Mouse (Mus musculus) CH12.LX (cell line): Measurements from ENCODE around the gene Bcor. TPM values are rescaled to one million over a fixed set of nuclear protein-coding genes. Genes with fewer than 3 reads are reported as not detected.

Source experiments
- DNase-seq: peaks from one replicate; pipeline ENCODE4 v3.0.0-alpha.2; 2013; ENCODE audit errors: extremely low read depth
- H3K27ac ChIP-seq: 2 replicates; pipeline ENCODE4 v1.5.1; 2012; ENCODE audit warnings: low read depth, mild to moderate bottlenecking, control low read depth, moderate library complexity; ENCODE audit not compliant: insufficient read depth
- H3K27me3 ChIP-seq: replicated peaks from 2 replicates; pipeline ENCODE3; 2012; ENCODE audit warnings: inconsistent platforms
- H3K36me3 ChIP-seq, 2 experiments: replicated peaks in 1 of 2; 2 replicates each; pipeline versions ENCODE3 to v1.6.1; 2012; ENCODE audit warnings: inconsistent platforms in 1 of 2, low read length in 1 of 2, mild to moderate bottlenecking in 1 of 2, mixed read lengths in 1 of 2, moderate library complexity in 1 of 2; ENCODE audit not compliant: control insufficient read depth in 1 of 2, insufficient read depth in 1 of 2
- H3K4me1 ChIP-seq, 2 experiments: 2 replicates each; pipeline ENCODE4 v1.6.1; 2012; ENCODE audit warnings: inconsistent platforms in 1 of 2, moderate library complexity in 1 of 2; ENCODE audit not compliant: insufficient read depth in 2 of 2, control insufficient read depth in 1 of 2
- H3K4me2 ChIP-seq: 2 replicates; pipeline ENCODE4 v1.6.1; 2012; ENCODE audit warnings: low read depth, mild to moderate bottlenecking, control low read depth; ENCODE audit not compliant: poor library complexity, insufficient read depth, severe bottlenecking
- H3K4me3 ChIP-seq, 3 experiments: fragments of 150-350 bp in 1 of 3; sonication (generic) in 1 of 3; replicated peaks in 1 of 3; 2 replicates each; pipeline versions ENCODE3 to v1.5.1; 2011 to 2012; ENCODE audit warnings: low read depth in 2 of 3, low read length in 2 of 3, mild to moderate bottlenecking in 2 of 3, moderate library complexity in 2 of 3, control low read depth in 1 of 3, improper control_type of control experiment in 1 of 3, inconsistent platforms in 1 of 3, mixed read lengths in 1 of 3; ENCODE audit not compliant: poor library complexity in 1 of 3
- H3K79me2 ChIP-seq: replicated peaks from 2 replicates; pipeline ENCODE4 v1.6.1; 2012; ENCODE audit warnings: mild to moderate bottlenecking, moderate library complexity; ENCODE audit not compliant: control insufficient read depth, poor library complexity, insufficient read depth, severe bottlenecking; ENCODE audit errors: extremely low read depth
- H3K9ac ChIP-seq: 2 replicates; pipeline ENCODE4 v1.6.1; 2012; ENCODE audit warnings: low read depth, mild to moderate bottlenecking, control low read depth, moderate library complexity; ENCODE audit not compliant: insufficient read depth
- H3K9me3 ChIP-seq: replicated peaks from 2 replicates; pipeline ENCODE3; 2012; ENCODE audit warnings: low read length, inconsistent platforms, mixed read lengths
- BHLHE40 ChIP-seq: IDR thresholded peaks from 2 replicates; pipeline ENCODE4 v1.6.1; 2011; ENCODE audit warnings: mild to moderate bottlenecking, low read depth, low read length, improper control_type of control experiment
- CHD1 ChIP-seq: IDR thresholded peaks from 2 replicates; pipeline ENCODE4 v1.6.1; 2012; ENCODE audit warnings: low read depth, low read length, improper control_type of control experiment, inconsistent platforms
- CHD2 ChIP-seq: IDR thresholded peaks from 2 replicates; pipeline ENCODE4 v1.6.1; 2011; ENCODE audit warnings: low read length, improper control_type of control experiment
- EP300 ChIP-seq: IDR thresholded peaks from 2 replicates; pipeline ENCODE4 v1.6.1; 2011; ENCODE audit warnings: low read length, improper control_type of control experiment
- ETS1 ChIP-seq: conservative IDR thresholded peaks from 2 replicates; pipeline ENCODE4 v1.6.1; 2012; ENCODE audit warnings: low read depth, mild to moderate bottlenecking, inconsistent platforms, low read length, improper control_type of control experiment, moderate library complexity
- GABPA ChIP-seq: IDR thresholded peaks from 2 replicates; pipeline ENCODE4 v1.6.1; 2012; ENCODE audit warnings: low read depth, low read length, improper control_type of control experiment, inconsistent platforms; ENCODE audit not compliant: insufficient replicate concordance
- IRF4 ChIP-seq: IDR thresholded peaks from 2 replicates; pipeline ENCODE4 v1.6.1; 2014; ENCODE audit warnings: low read depth, mild to moderate bottlenecking, inconsistent platforms, low read length, improper control_type of control experiment
- KAT2A ChIP-seq: IDR thresholded peaks from 2 replicates; pipeline ENCODE4 v1.6.1; 2012; ENCODE audit warnings: low read length, improper control_type of control experiment, inconsistent platforms; ENCODE audit not compliant: insufficient replicate concordance
- MAFK ChIP-seq: IDR thresholded peaks from 2 replicates; pipeline ENCODE4 v1.6.1; 2011; ENCODE audit warnings: low read length, improper control_type of control experiment; ENCODE audit not compliant: insufficient replicate concordance
- MAX ChIP-seq: IDR thresholded peaks from 2 replicates; pipeline ENCODE4 v1.6.1; 2011; ENCODE audit warnings: low read length, improper control_type of control experiment
- MAZ ChIP-seq: IDR thresholded peaks from 2 replicates; pipeline ENCODE4 v1.6.1; 2012; ENCODE audit warnings: low read depth, mild to moderate bottlenecking, inconsistent platforms, low read length, improper control_type of control experiment, moderate library complexity
- MEF2A ChIP-seq: IDR thresholded peaks from 2 replicates; pipeline ENCODE4 v1.6.1; 2014; ENCODE audit warnings: low read depth, mild to moderate bottlenecking, inconsistent platforms, low read length, improper control_type of control experiment, borderline replicate concordance
- MXI1 ChIP-seq: IDR thresholded peaks from 2 replicates; pipeline ENCODE4 v1.6.1; 2011; ENCODE audit warnings: mild to moderate bottlenecking, low read depth, low read length, improper control_type of control experiment
- MYC ChIP-seq: IDR thresholded peaks from 2 replicates; pipeline ENCODE4 v1.6.1; 2011; ENCODE audit warnings: low read depth, mild to moderate bottlenecking, improper control_type of control experiment, low read length
- PAX5 ChIP-seq: IDR thresholded peaks from 2 replicates; pipeline ENCODE4 v1.6.1; 2012; ENCODE audit warnings: low read length, inconsistent platforms, mixed read lengths
- RAD21 ChIP-seq: IDR thresholded peaks from 2 replicates; pipeline ENCODE4 v1.6.1; 2011; ENCODE audit warnings: low read depth, mild to moderate bottlenecking, low read length, improper control_type of control experiment, moderate library complexity
- SMC3 ChIP-seq: IDR thresholded peaks from 2 replicates; pipeline ENCODE4 v1.6.1; 2011; ENCODE audit warnings: low read depth, low read length, improper control_type of control experiment
- TBP ChIP-seq: conservative IDR thresholded peaks from 2 replicates; pipeline ENCODE4 v1.6.1; 2011; ENCODE audit warnings: low read depth, low read length, improper control_type of control experiment
- USF1 ChIP-seq: IDR thresholded peaks from 2 replicates; pipeline ENCODE4 v1.6.1; 2014; ENCODE audit warnings: low read depth, mild to moderate bottlenecking, inconsistent platforms, low read length, improper control_type of control experiment
- ZKSCAN1 ChIP-seq: IDR thresholded peaks from 2 replicates; pipeline ENCODE4 v1.6.1; 2012; ENCODE audit warnings: low read depth, inconsistent platforms, low read length, improper control_type of control experiment, borderline replicate concordance
- dilution Hi-C: fragments of 300-500 bp; cut with MboI; formaldehyde crosslinking; loops from 2 replicates; pipeline ENCODE4 v1.14.3; 2020; ENCODE audit warnings: low sequenced_read_pairs; ENCODE audit not compliant: extremely low pct_unique_long_range_greater_than_20kb, extremely low pct_ligation_motif_present
- in situ Hi-C: fragments of 300-500 bp; cut with MboI; formaldehyde crosslinking; loops from 3 replicates; pipeline ENCODE4 v1.14.3; 2019; ENCODE audit warnings: low sequenced_read_pairs, low pct_ligation_motif_present, low pct_unique_long_range_greater_than_20kb, mixed read lengths
- polyA plus RNA-seq: library from polyadenylated mRNA; unstranded; fragments of >175 nt; gene quantifications from 2 replicates; pipeline ENCODE4 v1.2.1, GENCODE M21; 2012; ENCODE audit warnings: low read depth; ENCODE audit not compliant: insufficient read length
- total RNA-seq, 2 experiments: library from RNA; depleted of rRNA; stranded (reverse); fragments of 300-350 nt in 1 of 2; fragments of >200 nt in 1 of 2; gene quantifications; 2 replicates each; pipeline ENCODE4 v1.2.3; 2012 to 2014

The Bcor gene
- total and polyA plus RNA-seq, 3 experiments, result 14.3 to 41.1 (median 33.8) TPM

- H3K4me2 ChIP-seq, result peak overlapping the region; percentile 61
- DNase-seq, result no peak
- peak overlapping the region; percentile 95 for H3K27ac ChIP-seq
- peaks cover 7 to 34% of the 10 kb centered on the region in 2 experiments for H3K4me1 ChIP-seq
- TF ChIP-seq IRF4, result peak; percentile 75
- TF ChIP-seq MAX, result no peak
- no peak for TF ChIP-seq KAT2A
- TF ChIP-seq MAFK, result 0 out of 2 replicates have a peak, but pooled peaks have one; percentile 49
- TF ChIP-seq SMC3, result no peak
- TF ChIP-seq MXI1, result no peak
- peak; percentile 45 for TF ChIP-seq ETS1
- TF ChIP-seq BHLHE40, result peak; percentile 56
- TF ChIP-seq PAX5, result no peak
- TF ChIP-seq EP300, result peak; percentile 67
- no peak for TF ChIP-seq RAD21
- TF ChIP-seq, all 38 proteins: peak for 5
- dilution Hi-C loops, result no loop called here
- H3K36me3 ChIP-seq, result no peaks in the 10 kb centered on the region
- H3K9ac ChIP-seq, result peak overlapping the region; percentile 61; the same call in 1 of the 2 replicates
- H3K79me2 ChIP-seq, result peaks cover 44% of the 10 kb centered on the region
- no peak overlapping the region for H3K4me3 ChIP-seq
- H3K9me3 ChIP-seq, result no peaks in the 10 kb centered on the region
- in situ Hi-C loops, result no loop called here
- H3K27me3 ChIP-seq, result no peaks in the 10 kb centered on the region
These were observed 35.6 kb downstream of the Bcor start for GRCm38 (mm10) chrX:12124571-12124970.

DNA sequence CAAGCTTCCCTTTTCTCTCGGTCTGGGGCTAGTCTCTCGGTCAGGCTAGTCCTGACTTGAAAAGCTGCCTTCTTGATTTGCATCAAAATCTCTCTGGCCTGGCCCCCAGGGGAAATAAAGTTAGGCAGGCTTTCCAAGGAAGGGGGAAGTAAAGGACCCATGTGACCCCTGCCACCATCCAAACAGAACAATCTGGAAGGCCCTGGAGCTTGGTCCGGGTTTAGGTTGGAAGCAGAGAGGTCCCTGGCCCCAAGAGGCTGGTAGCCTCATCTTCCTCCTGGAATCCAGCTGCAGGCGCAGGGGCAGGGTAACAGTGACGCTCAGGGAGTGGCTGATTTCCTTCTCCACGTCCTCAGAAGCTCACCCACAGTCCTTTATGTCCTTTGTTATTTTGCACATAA, 36.5 kb downstream of the Bcor start:
- H3K27ac ChIP-seq, result peak overlapping the region; percentile 95
- H3K9ac ChIP-seq, result peak overlapping the region; percentile 61
- peak; percentile 83 for DNase-seq
- H3K9me3 ChIP-seq, result no peaks in the 10 kb centered on the region
- no peak overlapping the region for H3K4me3 ChIP-seq
- no peaks in the 10 kb centered on the region for H3K27me3 ChIP-seq
- H3K4me1 ChIP-seq, result peaks cover 7 to 25% of the 10 kb centered on the region in 2 experiments
- peak overlapping the region; percentile 61 for H3K4me2 ChIP-seq
- dilution Hi-C loops (no loop called here), in situ Hi-C loops (no loop called here)
- no peaks in the 10 kb centered on the region for H3K36me3 ChIP-seq
- peaks cover 52% of the 10 kb centered on the region for H3K79me2 ChIP-seq
- TF ChIP-seq CHD1 (peak; percentile 70), CHD2 (0 out of 2 replicates have a peak, but pooled peaks have one; percentile 30), KAT2A (0 out of 2 replicates have a peak, but pooled peaks have one; percentile 10), MAFK (0 out of 2 replicates have a peak, but pooled peaks have one; percentile 3), BHLHE40 (peak; percentile 68), TBP (no peak), IRF4 (peak; percentile 56; the same call in 1 of the 2 replicates), ETS1 (peak; percentile 71), EP300 (peak; percentile 81), MAZ (0 out of 2 replicates have a peak, but pooled peaks have one; percentile 50), GABPA (no peak), MAX (0 out of 2 replicates have a peak, but pooled peaks have one; percentile 23), MYC (no peak), USF1 (peak; percentile 47), ZKSCAN1 (no peak), MEF2A (peak; percentile 67; the same call in 1 of the 2 replicates)
